Mouse (Mus musculus) intestine, postnatal 0 days (tissue): ENCODE data around the gene Stx17. TPM values are rescaled to one million over a fixed set of nuclear protein-coding genes. Genes with fewer than 3 reads are reported as not detected.

Experiments
- ATAC-seq: fragments of 200-750 bp; cut with Nextera tagmentation; 2 replicates; pipeline ENCODE4 v1.8.0; 2017; ENCODE audit warnings: mild to moderate bottlenecking, moderate TSS enrichment, moderate library complexity
- H3K27ac ChIP-seq: fragments of 300-500 bp; sonication (generic); 2 replicates; pipeline ENCODE4 v1.5.1; 2014; ENCODE audit warnings: mild to moderate bottlenecking, low read depth, low read length, moderate library complexity
- H3K27me3 ChIP-seq: fragments of 300-500 bp; sonication (generic); replicated peaks from 2 replicates; pipeline ENCODE4 v1.6.1; 2014; ENCODE audit warnings: low read length, mixed read lengths; ENCODE audit not compliant: control insufficient read depth, insufficient read depth
- H3K36me3 ChIP-seq: fragments of 300-500 bp; sonication (generic); 2 replicates; pipeline ENCODE4 v1.6.1; 2014; ENCODE audit warnings: mild to moderate bottlenecking, moderate library complexity; ENCODE audit not compliant: control insufficient read depth, insufficient read depth
- H3K4me1 ChIP-seq: fragments of 300-500 bp; sonication (generic); replicated peaks from 2 replicates; pipeline ENCODE4 v1.6.1; 2014; ENCODE audit warnings: antibody characterized with exemption, low read length, mixed read lengths; ENCODE audit not compliant: control insufficient read depth, insufficient read depth
- H3K4me2 ChIP-seq: fragments of 300-500 bp; sonication (generic); replicated peaks from 2 replicates; pipeline ENCODE4 v1.6.1; 2014; ENCODE audit warnings: low read depth, mild to moderate bottlenecking, moderate library complexity
- H3K4me3 ChIP-seq: fragments of 300-500 bp; sonication (generic); 2 replicates; pipeline ENCODE4 v1.5.1; 2014; ENCODE audit warnings: low read depth, low read length
- H3K9ac ChIP-seq: fragments of 300-500 bp; sonication (generic); 2 replicates; pipeline ENCODE4 v1.6.1; 2014; ENCODE audit warnings: mild to moderate bottlenecking, low read depth, low read length
- H3K9me3 ChIP-seq: fragments of 300-500 bp; sonication (generic); 2 replicates; pipeline ENCODE4 v1.6.1; 2016; ENCODE audit warnings: mixed run types; ENCODE audit not compliant: control insufficient read depth
- CTCF ChIP-seq: sonication (generic); IDR thresholded peaks from 2 replicates; pipeline ENCODE4 v1.5.1; 2016; ENCODE audit warnings: low read depth, mild to moderate bottlenecking, control low read depth, antibody characterized with exemption, moderate library complexity
- WGBS: fragments of 180-500 bp; shearing (Covaris S2); extraction: QIAGEN DNeasy Blood & Tissue Kit; methylation state at CpG from one replicate; pipeline ENCODE4 v1.1.7; 2014; 5-methylcytosine and 5-hydroxymethylcytosine counted together
- microRNA counts: library from miRNA; unstranded; fragments of <30 nt; microRNA quantifications from one replicate; lab custom pipeline; 2016
- microRNA-seq: library from miRNA; unstranded; fragments of <30 nt; microRNA quantifications from one replicate; pipeline ENCODE4, GENCODE M21; 2016
- polyA plus RNA-seq: library from polyadenylated mRNA; unstranded; fragments of >200 nt; fragmentation: Nextera tagmentation; extraction: Ambion mirVana; gene quantifications from 2 replicates; pipeline ENCODE4 v1.2.1, GENCODE M21; 2015

Stx17 gene
- polyA plus RNA-seq, 1 experiment from 2014 or later = 16.2 TPM

DNA sequence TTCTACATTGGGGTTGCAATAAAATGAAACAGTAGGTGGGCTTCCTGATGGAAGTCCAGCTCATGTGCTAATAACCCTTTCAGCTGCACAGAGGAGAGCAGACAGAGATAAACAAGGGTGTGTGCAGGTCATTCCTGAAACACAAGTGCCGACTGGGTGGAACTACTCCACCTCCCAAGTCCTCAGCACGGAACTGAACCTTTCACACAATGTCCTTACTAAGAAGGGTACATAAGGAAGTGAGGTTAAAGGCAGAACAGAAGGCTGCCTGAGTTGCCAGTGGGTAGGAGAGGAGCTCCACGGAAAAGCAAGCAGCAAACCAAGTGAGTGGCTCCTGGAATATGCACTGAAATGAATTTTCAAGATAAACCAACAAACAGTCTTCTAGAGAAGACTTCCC, 102.1 kb downstream of the Stx17 start:
- Histone ChIP-seq H3K9ac (no peak overlapping the region), H3K4me1 (no peaks in the 10 kb centered on the region; the same call in 1 of the 2 replicates), H3K27ac (no peak overlapping the region), H3K27me3 (no peaks in the 10 kb centered on the region), H3K9me3 (no peaks in the 10 kb centered on the region), H3K4me3 (no peak overlapping the region), H3K36me3 (no peaks in the 10 kb centered on the region), H3K4me2 (no peak overlapping the region)
- ATAC-seq = peak; percentile 36; the same call in 1 of the 2 replicates
- TF ChIP-seq CTCF = no peak
- WGBS = 20% methylated on average over 3 of the region's 3 CpGs

MicroRNAs within 50 kb of the gene (microRNA counts, 519-probe panel; counts per million panel counts)
- microRNA mmu-miR-1958 (lab: Ali Mortazavi, UCI) = not detected

Small RNAs within 50 kb of the gene (microRNA-seq; reads per million reads assigned to microRNA genes)
- gene Mir1958 = not detected

Other genes with a start within 250 kb of the Stx17 start
- gene Nr4a3, start 79.8 kb upstream of the Stx17 start, polyA plus RNA-seq = 0.27 and 0.42 TPM in 2 replicates
- gene Erp44, start 154.6 kb downstream of the Stx17 start, polyA plus RNA-seq = 75.7 and 78.8 TPM in 2 replicates
- gene Invs, start 154.8 kb downstream of the Stx17 start, polyA plus RNA-seq = 1.8 and 2.4 TPM in 2 replicates